Mouse (Mus musculus) stomach, embryonic 16.5 days (tissue): ENCODE measurements around the gene Xndc1. TPM values are rescaled to one million over a fixed set of nuclear protein-coding genes. Genes with fewer than 3 reads are reported as not detected.

Experiments
- ATAC-seq: fragments of 200-750 bp; cut with Nextera tagmentation; 2 replicates; pipeline ENCODE4 v1.8.0; 2017; ENCODE audit warnings: moderate number of reproducible peaks, moderate TSS enrichment; ENCODE audit not compliant: insufficient read depth, low FRiP score
- H3K27ac ChIP-seq: fragments of 300-500 bp; sonication (generic); 2 replicates; pipeline ENCODE4 v1.5.1; 2014; ENCODE audit warnings: low read length
- H3K27me3 ChIP-seq: fragments of 300-500 bp; sonication (generic); 2 replicates; pipeline ENCODE4 v1.6.1; 2014; ENCODE audit warnings: low read length, control low read depth, mixed read lengths; ENCODE audit not compliant: control insufficient read depth, insufficient read depth
- H3K36me3 ChIP-seq: fragments of 300-500 bp; sonication (generic); 2 replicates; pipeline ENCODE4 v1.6.1; 2014; ENCODE audit warnings: low read length; ENCODE audit not compliant: control insufficient read depth, insufficient read depth
- H3K4me1 ChIP-seq: fragments of 300-500 bp; sonication (generic); 2 replicates; pipeline ENCODE4 v1.6.1; 2014; ENCODE audit warnings: low read length, control low read depth, mixed read lengths; ENCODE audit not compliant: control insufficient read depth, insufficient read depth
- H3K4me2 ChIP-seq: fragments of 300-500 bp; sonication (generic); 2 replicates; pipeline ENCODE4 v1.6.1; 2014; ENCODE audit warnings: low read depth, low read length, mixed read lengths
- H3K4me3 ChIP-seq: fragments of 300-500 bp; sonication (generic); replicated peaks from 2 replicates; pipeline ENCODE4 v1.5.1; 2014; ENCODE audit warnings: mild to moderate bottlenecking, low read length
- H3K9ac ChIP-seq: fragments of 300-500 bp; sonication (generic); 2 replicates; pipeline ENCODE4 v1.6.1; 2014; ENCODE audit warnings: low read length
- H3K9me3 ChIP-seq: fragments of 300-500 bp; sonication (generic); replicated peaks from 2 replicates; pipeline ENCODE4 v1.6.1; 2016; ENCODE audit warnings: low read length, control low read depth; ENCODE audit not compliant: control insufficient read depth
- WGBS: fragments of 180-500 bp; shearing (Covaris S2); extraction: QIAGEN DNeasy Blood & Tissue Kit; methylation state at CpG from one replicate; pipeline ENCODE4 v1.1.7; 2014; 5-methylcytosine and 5-hydroxymethylcytosine counted together
- polyA plus RNA-seq: library from polyadenylated mRNA; unstranded; fragments of >200 nt; fragmentation: Nextera tagmentation; extraction: Ambion mirVana; gene quantifications from 2 replicates; pipeline ENCODE4 v1.2.1, GENCODE M21; 2015

Gene Xndc1
- polyA plus RNA-seq, 1 experiment from 2014 or later = 28.2 TPM

DNA sequence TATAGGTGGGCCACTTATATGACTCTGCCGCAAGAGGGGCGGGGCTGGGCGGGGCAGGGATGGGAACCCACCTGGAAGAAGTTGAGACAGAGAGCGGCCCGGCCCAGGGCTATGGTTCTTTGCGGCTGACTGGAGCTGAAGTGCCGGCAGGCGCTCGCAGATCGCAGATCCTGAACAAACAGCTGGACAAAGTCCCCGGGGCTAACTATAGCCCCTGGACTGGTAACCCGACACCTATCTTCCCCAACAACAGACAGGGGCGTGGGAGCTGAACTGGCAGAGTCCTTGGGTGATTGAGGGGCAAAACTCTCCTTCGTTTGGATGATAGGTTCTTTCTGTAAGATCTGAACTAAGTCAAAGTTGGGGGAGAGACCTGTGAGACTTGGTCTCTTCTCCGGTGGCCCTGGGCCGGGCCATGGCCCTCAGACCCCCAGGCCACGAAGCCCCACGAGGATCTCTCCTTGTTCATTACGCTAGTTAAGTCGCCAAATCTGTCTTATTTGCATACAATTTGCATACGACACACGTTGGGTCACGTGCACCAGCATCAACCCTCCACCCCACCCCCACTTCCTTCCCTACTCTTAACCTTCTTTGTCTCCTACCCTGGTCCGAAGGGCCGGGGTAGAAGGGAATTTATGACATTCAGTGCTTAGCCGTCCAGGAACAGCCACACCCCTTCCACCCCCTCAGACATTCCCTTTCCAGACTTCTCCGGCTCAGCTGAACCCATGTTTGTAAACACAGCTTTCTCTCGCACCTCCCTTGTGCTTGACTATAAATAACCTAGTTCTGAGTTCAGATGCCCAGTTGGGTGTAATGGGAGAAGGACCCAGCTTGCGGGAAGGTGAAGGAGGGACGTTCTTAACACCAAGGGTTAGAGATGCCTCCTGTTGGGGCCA is 34.7 kb downstream of the Xndc1 start:
- Histone ChIP-seq H3K27me3 (no peaks in the 10 kb centered on the region), H3K4me1 (peaks cover 6% of the 10 kb centered on the region), H3K36me3 (no peaks in the 10 kb centered on the region), H3K4me2 (peak overlapping the region; percentile 54), H3K9me3 (no peaks in the 10 kb centered on the region), H3K4me3 (peak overlapping the region; percentile 30), H3K27ac (no peak overlapping the region), H3K9ac (peak overlapping the region; percentile 51)
- WGBS = 8% methylated on average over 30 of the region's 30 CpGs
- peak; percentile 48; the same call in 1 of the 2 replicates for ATAC-seq

DNA sequence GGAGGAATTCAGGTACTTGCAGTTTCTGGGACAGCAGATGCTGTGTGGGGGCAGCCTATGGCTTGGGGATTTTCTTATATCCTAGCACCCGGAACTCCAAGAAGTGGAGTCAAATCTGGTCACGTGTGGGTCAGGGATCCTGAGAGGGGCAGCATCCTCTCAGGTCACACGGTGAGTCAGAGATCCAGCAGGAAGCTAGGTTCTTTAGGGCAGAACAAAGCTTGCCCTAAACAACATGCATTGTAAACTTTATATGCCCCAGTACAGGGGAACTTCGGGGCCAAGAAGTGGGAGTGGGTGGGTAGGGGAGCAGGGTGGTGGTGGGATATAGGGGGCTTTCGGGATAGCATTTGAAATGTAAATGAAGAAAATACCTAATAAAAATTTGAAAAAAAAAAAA is 35.6 kb downstream of the Xndc1 start:
- H3K27me3 ChIP-seq = no peaks in the 10 kb centered on the region
- peaks cover 6% of the 10 kb centered on the region for H3K4me1 ChIP-seq
- H3K9ac ChIP-seq = no peak overlapping the region
- H3K4me3 ChIP-seq = no peak overlapping the region
- H3K4me2 ChIP-seq = no peak overlapping the region
- no peak for ATAC-seq
- H3K36me3 ChIP-seq = no peaks in the 10 kb centered on the region
- no peak overlapping the region for H3K27ac ChIP-seq
- no peaks in the 10 kb centered on the region for H3K9me3 ChIP-seq
- 62% methylated on average over 5 of the region's 5 CpGs for WGBS

GRCm38 (mm10) chr7:102101487-102101886 is 36.2 kb downstream of the Xndc1 start, which contains the start of gene Art1:
Art1 (plus strand) TSS chr7:102101743.
- Histone ChIP-seq H3K27ac (no peak within 1 kb of the TSS), H3K9me3 (no peaks in the 10 kb centered on the region), H3K4me2 (no peak within 1 kb of the TSS), H3K27me3 (no peaks in the 10 kb centered on the region), H3K4me1 (peaks cover 6% of the 10 kb centered on the region), H3K9ac (no peak within 1 kb of the TSS), H3K36me3 (no peaks in the 10 kb centered on the region), H3K4me3 (no peak within 1 kb of the TSS)
- 69% methylated on average over 5 of the region's 5 CpGs for WGBS
- no peak for ATAC-seq

DNA sequence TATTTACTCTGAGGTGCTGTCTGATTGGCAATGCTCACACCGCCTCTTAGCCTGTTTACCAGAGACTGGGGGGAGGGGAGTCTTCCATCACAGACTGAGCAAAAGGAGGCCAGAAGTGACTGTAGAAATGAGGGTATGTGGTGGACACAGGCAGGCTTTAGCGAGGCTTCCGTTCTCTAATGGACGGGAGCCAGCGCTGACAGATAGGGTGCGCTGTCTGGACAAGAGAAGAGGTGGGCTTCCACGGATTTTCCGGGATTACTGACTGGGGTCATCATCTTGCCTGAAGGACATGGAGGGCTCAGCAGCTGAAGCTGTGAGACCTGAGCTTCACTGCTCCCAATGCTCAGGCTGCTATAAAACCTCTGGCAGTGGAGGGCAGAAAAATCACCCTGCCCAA is 36.9 kb downstream of the Xndc1 start:
- Histone ChIP-seq H3K36me3 (no peaks in the 10 kb centered on the region), H3K4me3 (no peak overlapping the region), H3K4me2 (no peak overlapping the region), H3K9me3 (no peaks in the 10 kb centered on the region), H3K27me3 (no peaks in the 10 kb centered on the region), H3K27ac (no peak overlapping the region), H3K9ac (no peak overlapping the region), H3K4me1 (peaks cover 13% of the 10 kb centered on the region)
- 48% methylated on average over 8 of the region's 8 CpGs for WGBS
- ATAC-seq = no peak

DNA sequence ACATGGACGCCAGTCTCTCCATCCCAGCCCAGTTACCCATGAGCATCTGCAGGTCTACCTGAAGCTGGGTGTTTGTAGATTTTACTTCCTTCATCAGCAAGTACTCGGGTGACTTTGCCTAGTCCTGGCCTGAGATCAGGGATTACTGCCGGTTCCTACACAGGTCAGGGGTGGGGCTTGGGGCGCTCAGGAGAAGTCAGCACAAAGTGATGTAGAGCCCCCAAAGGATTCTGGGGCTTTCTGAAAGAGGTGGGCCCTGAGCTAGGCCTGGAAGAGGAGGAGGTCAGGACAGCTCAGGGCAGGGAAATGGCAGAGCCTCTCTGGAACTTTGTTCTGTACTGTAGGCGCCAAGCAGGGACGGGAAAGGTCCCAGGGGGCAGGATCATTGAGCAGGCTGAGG is 37.4 kb downstream of the Xndc1 start:
- Histone ChIP-seq H3K36me3 (no peaks in the 10 kb centered on the region), H3K27ac (no peak overlapping the region), H3K9me3 (no peaks in the 10 kb centered on the region), H3K9ac (no peak overlapping the region), H3K27me3 (no peaks in the 10 kb centered on the region), H3K4me2 (no peak overlapping the region), H3K4me3 (no peak overlapping the region), H3K4me1 (peaks cover 13% of the 10 kb centered on the region)
- ATAC-seq = no peak
- 44% methylated on average over 6 of the region's 6 CpGs for WGBS

DNA sequence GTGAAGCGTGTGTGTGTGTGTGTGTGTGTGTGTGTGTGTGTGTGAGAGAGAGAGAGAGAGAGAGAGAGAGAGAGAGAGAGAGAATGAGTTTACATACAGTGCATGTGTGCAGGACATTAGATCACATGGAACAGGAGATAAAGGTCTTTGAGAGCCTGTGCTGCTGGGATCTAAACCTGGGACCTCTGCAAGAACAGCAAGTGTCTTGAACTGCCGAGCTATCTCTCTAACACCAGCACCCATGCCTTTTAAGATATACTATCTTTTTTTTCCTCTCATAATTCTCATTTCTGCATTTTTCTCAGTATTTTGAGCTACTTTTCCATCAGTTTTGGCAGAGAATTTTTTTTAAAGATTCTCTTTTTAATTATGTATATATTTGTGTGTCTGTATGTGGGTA is 38.2 kb downstream of the Xndc1 start:
- 78% methylated on average over 2 of the region's 2 CpGs for WGBS
- ATAC-seq = no peak
- H3K4me3 ChIP-seq = no peak overlapping the region
- H3K9me3 ChIP-seq = no peaks in the 10 kb centered on the region
- no peaks in the 10 kb centered on the region for H3K36me3 ChIP-seq
- no peaks in the 10 kb centered on the region for H3K27me3 ChIP-seq
- no peak overlapping the region for H3K9ac ChIP-seq
- H3K4me1 ChIP-seq = peaks cover 13% of the 10 kb centered on the region
- H3K27ac ChIP-seq = no peak overlapping the region
- no peak overlapping the region for H3K4me2 ChIP-seq

DNA sequence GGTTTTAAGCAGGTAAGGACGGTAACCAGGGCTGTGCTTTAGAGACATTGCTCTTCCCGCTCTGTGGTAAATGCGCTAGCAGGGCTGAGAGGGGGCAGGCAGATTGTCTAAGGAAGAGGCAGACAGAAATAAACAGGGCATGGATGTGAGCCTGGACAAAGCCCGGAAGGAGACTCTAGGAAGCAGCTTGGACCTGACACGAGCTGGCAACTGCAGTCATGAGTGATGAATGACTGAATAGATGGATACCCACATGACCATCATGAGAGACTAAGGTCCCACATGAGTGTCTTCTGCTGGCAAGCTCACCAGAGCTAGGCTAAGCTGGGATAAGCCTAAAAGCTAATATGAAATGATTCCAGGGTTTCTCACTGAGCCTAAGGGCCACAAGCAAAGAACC is 38.8 kb downstream of the Xndc1 start:
- Histone ChIP-seq H3K36me3 (no peaks in the 10 kb centered on the region), H3K4me2 (no peak overlapping the region), H3K4me3 (no peak overlapping the region), H3K9ac (no peak overlapping the region), H3K27me3 (no peaks in the 10 kb centered on the region), H3K4me1 (peaks cover 13% of the 10 kb centered on the region), H3K9me3 (no peaks in the 10 kb centered on the region), H3K27ac (no peak overlapping the region)
- no peak for ATAC-seq
- 50% methylated on average over 5 of the region's 5 CpGs for WGBS

DNA sequence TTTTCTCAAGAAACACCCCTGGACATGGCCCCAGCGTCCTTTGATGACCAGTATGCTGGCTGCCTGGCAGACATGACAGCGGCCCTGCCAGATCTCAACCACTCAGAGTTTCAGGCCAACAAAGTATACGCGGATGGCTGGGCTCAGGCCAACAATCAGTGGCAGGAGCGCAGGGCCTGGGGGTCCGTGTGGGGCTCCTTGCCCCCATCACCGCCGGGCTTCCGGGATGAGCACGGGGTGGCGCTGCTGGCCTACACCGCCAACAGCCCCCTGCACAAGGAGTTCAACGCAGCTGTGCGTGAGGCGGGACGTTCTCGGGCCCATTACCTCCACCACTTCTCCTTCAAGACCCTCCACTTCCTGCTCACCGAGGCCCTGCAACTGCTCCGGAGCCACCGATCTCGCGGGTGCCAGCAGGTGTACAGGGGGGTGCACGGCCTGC is 41.4 kb downstream of the Xndc1 start:
- Histone ChIP-seq H3K36me3 (no peaks in the 10 kb centered on the region), H3K9ac (peak overlapping the region; percentile 67), H3K4me1 (peaks cover 7% of the 10 kb centered on the region; the same call in 1 of the 2 replicates), H3K27ac (no peak overlapping the region), H3K4me3 (peak overlapping the region; percentile 39), H3K4me2 (peak overlapping the region; percentile 60), H3K27me3 (no peaks in the 10 kb centered on the region), H3K9me3 (no peaks in the 10 kb centered on the region)
- ATAC-seq = 0 out of 2 replicates have a peak, but pooled peaks have one; percentile 11
- 14% methylated on average over 23 of the region's 23 CpGs for WGBS

- H3K9me3 ChIP-seq = no peaks in the 10 kb centered on the region
- no peaks in the 10 kb centered on the region for H3K27me3 ChIP-seq
- no peaks in the 10 kb centered on the region for H3K36me3 ChIP-seq
- ATAC-seq = no peak
- H3K4me2 ChIP-seq = no peak overlapping the region
- 79% methylated on average over 1 of the region's 1 CpGs for WGBS
- peaks cover 7% of the 10 kb centered on the region; the same call in 1 of the 2 replicates for H3K4me1 ChIP-seq
- H3K4me3 ChIP-seq = no peak overlapping the region
- no peak overlapping the region for H3K9ac ChIP-seq
- no peak overlapping the region for H3K27ac ChIP-seq
Observed at GRCm38 (mm10) chr7:102108206-102108605, 42.9 kb downstream of the Xndc1 start.
